Mouse (Mus musculus): ENCODE data around the gene Gtf2h5. TPM values are rescaled to one million over a fixed set of nuclear protein-coding genes. Genes with fewer than 3 reads are reported as not detected.

Gene Gtf2h5
- polyA plus RNA-seq, 1 experiment from 2014 or later: 188 TPM

GRCm38 (mm10) chr17:6054934-6055355, 24.6 kb upstream of the Gtf2h5 start:
- TF ChIP-seq CTCF (IDR thresholded peaks at IDR 0.05; ENCODE audit: low read depth): peak; percentile 72
- no peaks in the 10 kb centered on the region for H3K9me3 ChIP-seq (replicated peaks; ENCODE audit: low read length)
- no peak for ATAC-seq (replicated peaks; ENCODE audit: low FRiP score, low read depth)
- no peaks in the 10 kb centered on the region for H3K4me1 ChIP-seq (replicated peaks; ENCODE audit: insufficient read depth, low read length)
- DNase-seq (ENCODE audit: low spot score): peak; percentile 84
- H3K9ac ChIP-seq (ENCODE audit: low read depth, low read length): no peak overlapping the region
- no peak overlapping the region for H3K4me3 ChIP-seq (replicated peaks; ENCODE audit: low read depth, low read length)
- H3K4me2 ChIP-seq (ENCODE audit: low read length): no peak overlapping the region
- no peak overlapping the region for H3K27ac ChIP-seq
- no peaks in the 10 kb centered on the region for H3K27me3 ChIP-seq (ENCODE audit: insufficient read depth, low read length)
- H3K36me3 ChIP-seq (ENCODE audit: insufficient read depth, low read length): peaks cover 9% of the 10 kb centered on the region
- WGBS: 25% methylated on average over 5 of the region's 5 CpGs

- 62% methylated on average over 8 of the region's 8 CpGs for WGBS
- TF ChIP-seq CTCF (IDR thresholded peaks at IDR 0.05; ENCODE audit: low read depth): no peak
- ATAC-seq (replicated peaks; ENCODE audit: low FRiP score, low read depth) (no peak), DNase-seq (ENCODE audit: low spot score) (no peak)
- Histone ChIP-seq H3K27me3 (ENCODE audit: insufficient read depth, low read length) (no peaks in the 10 kb centered on the region), H3K27ac (no peak overlapping the region), H3K9me3 (replicated peaks; ENCODE audit: low read length) (no peaks in the 10 kb centered on the region), H3K9ac (ENCODE audit: low read depth, low read length) (no peak overlapping the region), H3K36me3 (ENCODE audit: insufficient read depth, low read length) (peaks cover 23% of the 10 kb centered on the region), H3K4me2 (ENCODE audit: low read length) (no peak overlapping the region), H3K4me1 (replicated peaks; ENCODE audit: insufficient read depth, low read length) (no peaks in the 10 kb centered on the region), H3K4me3 (replicated peaks; ENCODE audit: low read depth, low read length) (no peak overlapping the region)
These were observed 16.8 kb upstream of the Gtf2h5 start for GRCm38 (mm10) chr17:6062793-6063192.

- Histone ChIP-seq H3K4me3 (replicated peaks; ENCODE audit: low read depth, low read length) (no peak overlapping the region), H3K9ac (ENCODE audit: low read depth, low read length) (no peak overlapping the region), H3K4me1 (replicated peaks; ENCODE audit: insufficient read depth, low read length) (no peaks in the 10 kb centered on the region), H3K4me2 (ENCODE audit: low read length) (no peak overlapping the region), H3K36me3 (ENCODE audit: insufficient read depth, low read length) (peaks cover 23% of the 10 kb centered on the region), H3K27ac (no peak overlapping the region), H3K27me3 (ENCODE audit: insufficient read depth, low read length) (no peaks in the 10 kb centered on the region), H3K9me3 (replicated peaks; ENCODE audit: low read length) (no peaks in the 10 kb centered on the region)
- no peak for DNase-seq (ENCODE audit: low spot score)
- 82% methylated on average over 5 of the region's 5 CpGs for WGBS
- no peak for TF ChIP-seq CTCF (IDR thresholded peaks at IDR 0.05; ENCODE audit: low read depth)
- no peak for ATAC-seq (replicated peaks; ENCODE audit: low FRiP score, low read depth)
These were observed 16.1 kb upstream of the Gtf2h5 start for GRCm38 (mm10) chr17:6063532-6063931.

GRCm38 (mm10) chr17:6066021-6066420, 13.6 kb upstream of the Gtf2h5 start:
- WGBS: 94% methylated on average over 2 of the region's 2 CpGs
- DNase-seq (ENCODE audit: low spot score) (no peak), ATAC-seq (replicated peaks; ENCODE audit: low FRiP score, low read depth) (no peak)
- Histone ChIP-seq H3K9me3 (replicated peaks; ENCODE audit: low read length) (no peaks in the 10 kb centered on the region), H3K27me3 (ENCODE audit: insufficient read depth, low read length) (no peaks in the 10 kb centered on the region), H3K27ac (no peak overlapping the region), H3K4me2 (ENCODE audit: low read length) (no peak overlapping the region), H3K9ac (ENCODE audit: low read depth, low read length) (no peak overlapping the region), H3K4me1 (replicated peaks; ENCODE audit: insufficient read depth, low read length) (no peaks in the 10 kb centered on the region), H3K36me3 (ENCODE audit: insufficient read depth, low read length) (peaks cover 16% of the 10 kb centered on the region; the same call in 1 of the 2 replicates), H3K4me3 (replicated peaks; ENCODE audit: low read depth, low read length) (no peak overlapping the region)
- TF ChIP-seq CTCF (IDR thresholded peaks at IDR 0.05; ENCODE audit: low read depth): no peak

- no peaks in the 10 kb centered on the region for H3K9me3 ChIP-seq (replicated peaks; ENCODE audit: low read length)
- no peak overlapping the region for H3K4me3 ChIP-seq (replicated peaks; ENCODE audit: low read depth, low read length)
- H3K36me3 ChIP-seq (ENCODE audit: insufficient read depth, low read length): peaks cover 16% of the 10 kb centered on the region; the same call in 1 of the 2 replicates
- WGBS: 93% methylated on average over 7 of the region's 7 CpGs
- no peak for DNase-seq (ENCODE audit: low spot score)
- ATAC-seq (replicated peaks; ENCODE audit: low FRiP score, low read depth): no peak
- H3K4me2 ChIP-seq (ENCODE audit: low read length): no peak overlapping the region
- no peaks in the 10 kb centered on the region for H3K4me1 ChIP-seq (replicated peaks; ENCODE audit: insufficient read depth, low read length)
- H3K27ac ChIP-seq: no peak overlapping the region
- TF ChIP-seq CTCF (IDR thresholded peaks at IDR 0.05; ENCODE audit: low read depth): no peak
- no peak overlapping the region for H3K9ac ChIP-seq (ENCODE audit: low read depth, low read length)
- no peaks in the 10 kb centered on the region for H3K27me3 ChIP-seq (ENCODE audit: insufficient read depth, low read length)
These were observed 12.0 kb upstream of the Gtf2h5 start for GRCm38 (mm10) chr17:6067613-6068012.

- H3K27me3 ChIP-seq (ENCODE audit: insufficient read depth, low read length): no peaks in the 10 kb centered on the region
- ATAC-seq (replicated peaks; ENCODE audit: low FRiP score, low read depth) (no peak), DNase-seq (ENCODE audit: low spot score) (no peak)
- TF ChIP-seq CTCF (IDR thresholded peaks at IDR 0.05; ENCODE audit: low read depth): no peak
- no peak overlapping the region for H3K4me2 ChIP-seq (ENCODE audit: low read length)
- H3K9ac ChIP-seq (ENCODE audit: low read depth, low read length): no peak overlapping the region
- no peaks in the 10 kb centered on the region for H3K9me3 ChIP-seq (replicated peaks; ENCODE audit: low read length)
- WGBS: 90% methylated on average over 6 of the region's 6 CpGs
- no peaks in the 10 kb centered on the region for H3K4me1 ChIP-seq (replicated peaks; ENCODE audit: insufficient read depth, low read length)
- H3K4me3 ChIP-seq (replicated peaks; ENCODE audit: low read depth, low read length): no peak overlapping the region
- no peak overlapping the region for H3K27ac ChIP-seq
- H3K36me3 ChIP-seq (ENCODE audit: insufficient read depth, low read length): peaks cover 8% of the 10 kb centered on the region; the same call in 1 of the 2 replicates
These were observed 9.7 kb upstream of the Gtf2h5 start for GRCm38 (mm10) chr17:6069866-6070265.

- H3K4me1 ChIP-seq (replicated peaks; ENCODE audit: insufficient read depth, low read length): no peaks in the 10 kb centered on the region
- WGBS: 19% methylated on average over 7 of the region's 7 CpGs
- no peaks in the 10 kb centered on the region for H3K9me3 ChIP-seq (replicated peaks; ENCODE audit: low read length)
- no peaks in the 10 kb centered on the region for H3K27me3 ChIP-seq (ENCODE audit: insufficient read depth, low read length)
- no peak overlapping the region for H3K9ac ChIP-seq (ENCODE audit: low read depth, low read length)
- ATAC-seq (replicated peaks; ENCODE audit: low FRiP score, low read depth): peak; percentile 57; the same call in 1 of the 2 replicates
- H3K36me3 ChIP-seq (ENCODE audit: insufficient read depth, low read length): peaks cover 5% of the 10 kb centered on the region; the same call in 1 of the 2 replicates
- no peak overlapping the region for H3K4me2 ChIP-seq (ENCODE audit: low read length)
- no peak for TF ChIP-seq CTCF (IDR thresholded peaks at IDR 0.05; ENCODE audit: low read depth)
- no peak overlapping the region for H3K27ac ChIP-seq
- no peak overlapping the region for H3K4me3 ChIP-seq (replicated peaks; ENCODE audit: low read depth, low read length)
- DNase-seq (ENCODE audit: low spot score): peak; percentile 79
These were observed 6.2 kb upstream of the Gtf2h5 start for GRCm38 (mm10) chr17:6073405-6073804.
